Mouse (Mus musculus) lung, postnatal 4 days (tissue): ENCODE data around the gene Tmem270.
A peak's percentile ranks its signal among the peaks of the same experiment; 100 is the strongest.
"Not testable (repeated sequence)": the region's sequence is repeated elsewhere in the genome, so short reads cannot be mapped to it uniquely, and the experiment has no call there.

Experiments
- DNase-seq, 2 experiments: peaks; one replicate each; pipeline ENCODE4 v3.0.0; 2021

The Tmem270 gene

DNA sequence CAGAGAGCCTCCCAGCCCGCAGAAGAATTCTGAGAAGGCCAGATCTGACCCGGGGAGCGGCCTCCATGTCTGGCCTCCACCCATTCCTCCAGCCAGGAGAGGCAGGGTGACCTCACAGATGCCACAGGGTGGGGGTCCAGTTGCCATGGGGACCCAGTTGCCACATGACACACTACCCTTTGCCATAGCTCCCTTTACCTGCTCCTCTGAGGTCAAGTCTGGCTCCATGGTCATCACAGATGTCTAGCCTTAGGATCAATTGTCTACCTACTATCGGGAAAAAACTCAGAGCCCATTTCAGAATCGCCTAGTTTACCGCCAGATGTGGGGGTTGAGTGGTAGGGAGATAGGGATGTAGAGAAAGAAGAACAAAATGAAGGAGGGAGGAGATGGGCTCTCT is at the start of gene Tmem270:
Gene Tmem270 (minus strand): TSS at position 101 of the 400 bp plus-strand sequence.
- DNase-seq: no peak

DNA sequence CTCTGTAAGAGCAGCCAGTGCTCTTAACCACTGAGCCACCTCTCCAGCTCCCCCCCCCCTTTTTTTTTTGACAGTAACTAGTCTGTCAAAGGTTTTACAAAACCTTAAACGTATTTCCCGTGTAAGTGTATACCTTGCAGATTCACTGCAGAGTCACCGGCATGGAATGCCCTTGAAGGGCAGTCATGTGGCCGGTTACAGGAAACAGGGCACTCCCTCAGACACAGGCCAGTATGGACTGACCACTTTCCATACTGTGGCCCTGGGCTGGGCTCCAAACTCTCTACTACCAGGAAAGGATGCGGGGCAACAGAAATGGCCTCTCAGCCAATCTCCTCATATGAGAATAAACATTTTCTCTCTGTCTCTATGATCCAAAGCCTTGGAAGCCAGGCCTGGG is 49.0 kb upstream of the Tmem270 start:
- DNase-seq: peak in 1 of 2 experiments; percentile 60

DNA sequence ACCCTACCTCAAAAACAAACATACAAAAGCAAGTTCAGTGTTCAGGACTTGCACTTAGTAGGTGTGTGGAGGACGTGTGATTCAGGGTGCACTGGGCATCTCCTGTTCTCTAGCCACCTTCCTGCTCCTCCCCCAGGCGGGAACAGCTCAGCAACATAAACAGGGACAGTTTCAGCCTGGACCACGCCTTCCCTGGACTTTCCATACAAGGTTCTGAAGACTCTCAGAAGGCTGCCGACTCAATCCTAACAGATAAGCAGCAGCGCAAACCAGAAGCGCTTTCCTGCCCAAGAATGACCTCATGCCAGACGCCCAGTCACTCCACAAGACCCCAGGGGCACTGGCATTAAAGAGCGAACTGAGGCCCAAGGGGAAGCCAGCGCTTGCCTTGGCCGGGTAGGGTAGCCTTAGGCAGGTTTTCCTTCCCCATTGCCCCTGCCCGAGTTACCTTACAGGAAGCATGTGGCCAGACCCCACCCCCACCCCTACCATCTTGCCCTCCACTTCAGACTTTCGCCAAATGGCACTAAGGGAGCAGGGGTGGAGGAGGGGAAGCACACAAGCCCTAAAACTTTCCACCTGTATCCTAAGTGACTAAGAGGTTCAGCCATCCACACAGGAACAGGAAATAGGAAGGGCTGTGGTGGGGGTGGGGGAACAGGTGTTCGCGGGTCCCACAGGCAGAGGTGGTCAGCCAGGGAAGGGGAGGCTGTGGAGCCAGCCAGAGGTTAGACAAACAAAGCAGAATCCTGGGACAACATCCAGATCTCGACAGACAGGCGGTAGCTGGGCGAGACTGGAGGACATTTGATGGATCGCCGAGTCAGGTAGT is 44.7 kb upstream of the Tmem270 start:
- peak; percentile 74 to 83 for DNase-seq

DNA sequence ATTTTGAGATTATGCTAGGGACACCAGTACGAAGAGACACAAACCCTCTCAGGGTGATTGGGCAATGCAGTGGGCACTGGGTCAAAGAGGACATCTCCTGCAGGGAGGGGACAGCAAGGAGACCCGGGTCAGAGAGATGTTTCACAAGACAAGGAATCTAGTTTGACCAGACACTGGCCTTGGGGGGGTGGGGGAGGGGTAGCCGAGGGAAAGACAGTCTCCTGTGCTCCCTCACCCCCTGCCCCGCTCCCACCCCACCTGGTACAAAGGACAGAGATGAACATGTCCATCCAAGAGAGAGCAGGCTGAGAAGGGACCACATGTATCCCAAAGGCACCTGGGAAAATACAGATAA is 41.5 kb upstream of the Tmem270 start:
- DNase-seq: no peak

GRCm38 (mm10) chr5:134947420-134948084 is 41.0 kb upstream of the Tmem270 start:
- peak; percentile 53 to 57 for DNase-seq

- DNase-seq: peak; percentile 69 to 82
These were observed 40.3 kb upstream of the Tmem270 start, which contains the start of gene Cldn4 for GRCm38 (mm10) chr5:134946857-134947255. TSS of gene Cldn4 (minus strand) at chr5:134946934.

DNA sequence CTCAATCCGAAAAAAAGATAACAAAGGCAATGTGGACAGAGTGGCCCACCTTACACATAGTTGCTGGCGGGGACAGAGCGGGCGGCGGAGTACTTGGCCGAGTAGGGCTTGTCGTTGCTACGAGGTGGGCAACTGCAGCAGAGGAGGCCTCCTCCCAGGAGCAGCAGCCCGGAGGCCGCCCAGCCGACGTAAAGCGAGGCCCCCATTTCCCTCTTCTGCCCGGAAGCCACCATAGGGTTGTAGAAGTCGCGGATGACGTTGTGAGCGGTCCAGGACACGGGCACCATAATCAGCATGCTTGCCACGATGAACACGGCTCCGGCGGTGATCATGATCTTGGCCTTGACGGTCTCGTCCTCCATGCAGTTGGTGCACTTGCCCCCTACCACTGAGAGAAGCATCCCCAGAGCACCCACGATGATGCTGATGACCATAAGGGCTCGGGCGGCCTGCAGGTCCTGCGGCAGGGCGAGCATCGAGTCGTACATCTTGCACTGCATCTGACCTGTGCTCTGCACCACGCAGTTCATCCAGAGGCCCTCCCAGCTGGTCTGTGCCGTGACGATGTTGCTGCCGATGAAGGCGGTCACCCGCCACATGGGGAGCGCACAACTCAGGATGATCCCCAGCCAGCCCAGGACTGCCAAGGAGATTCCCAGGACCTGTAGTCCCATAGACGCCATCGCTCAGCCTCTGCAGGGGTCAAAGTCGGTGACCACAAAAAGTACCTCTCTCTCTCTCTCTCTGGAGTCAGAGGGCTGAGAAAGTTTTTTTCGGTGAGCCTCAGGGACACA is 39.7 kb upstream of the Tmem270 start:
- no peak for DNase-seq

DNA sequence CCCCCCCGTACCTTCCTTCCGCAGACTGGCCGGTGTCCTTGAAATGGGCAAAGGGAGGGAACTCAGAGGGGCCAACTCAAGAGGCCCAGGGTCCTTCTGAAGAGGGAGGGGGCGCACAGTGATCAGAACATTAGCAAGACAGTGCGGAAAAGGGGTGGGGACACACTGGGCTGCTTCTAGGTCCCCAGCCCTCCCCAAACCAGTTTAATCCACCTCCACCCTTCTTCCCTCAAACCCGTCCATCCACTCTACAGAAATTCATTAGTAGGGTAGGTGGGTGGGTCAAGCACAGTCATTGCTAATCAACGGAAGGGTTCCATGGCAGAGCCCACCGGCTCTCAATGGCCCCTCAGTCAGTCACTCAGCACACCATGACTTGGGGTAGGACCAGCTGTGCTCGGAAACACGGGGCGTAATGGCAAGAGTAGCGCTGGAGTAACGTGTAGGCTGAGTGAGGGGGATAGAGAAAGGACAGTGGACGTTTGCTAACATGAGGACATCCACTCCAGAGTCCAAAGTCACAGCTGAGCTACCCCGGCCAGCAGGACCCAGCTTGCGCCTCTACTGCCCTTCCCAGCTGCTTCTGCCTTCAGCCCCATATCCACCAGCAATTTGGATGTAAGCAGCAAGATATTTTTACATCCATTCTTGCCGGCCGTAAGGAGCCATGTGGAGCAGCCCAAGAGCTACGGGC is 38.9 kb upstream of the Tmem270 start:
- no peak for DNase-seq

DNA sequence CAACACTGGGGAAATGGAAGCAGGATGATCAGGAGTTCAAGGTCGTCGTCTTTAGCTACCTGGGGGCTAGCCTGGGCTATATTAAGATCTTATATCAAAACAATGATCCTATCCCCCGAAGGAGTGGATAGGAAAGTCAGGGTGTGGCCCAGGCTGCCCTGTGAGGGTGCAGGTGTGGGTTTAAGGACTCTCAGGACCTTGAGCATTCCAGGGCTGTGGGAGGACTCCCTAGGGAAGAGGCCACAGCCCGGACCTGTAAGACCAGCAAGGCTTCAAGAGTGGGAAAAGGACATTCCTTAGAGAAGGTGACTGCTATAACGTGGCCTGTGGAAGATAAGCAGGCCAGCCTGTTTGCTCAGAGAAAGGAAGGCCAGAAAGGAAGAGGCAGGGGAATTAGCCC is 37.6 kb upstream of the Tmem270 start:
- DNase-seq: no peak

DNA sequence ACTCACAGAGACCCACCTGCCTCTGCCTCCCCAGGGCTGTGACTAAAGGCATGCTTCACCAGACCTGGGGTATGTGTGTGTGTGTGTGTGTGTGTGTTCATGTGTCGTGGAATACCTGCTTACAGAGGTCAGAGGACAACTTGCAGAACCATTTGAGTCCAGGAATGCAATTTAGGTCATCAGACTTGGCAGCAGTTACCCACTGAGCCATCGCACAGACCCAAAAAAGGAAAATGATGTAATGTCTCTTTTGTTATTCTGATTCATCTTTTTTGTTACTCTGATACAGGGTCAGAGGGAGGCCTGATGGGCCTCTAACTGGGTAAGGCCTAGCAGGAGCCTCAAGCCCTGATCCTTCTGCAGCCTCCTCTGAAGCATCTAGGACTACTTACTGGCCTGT is 36.2 kb upstream of the Tmem270 start:
- DNase-seq: no peak

DNA sequence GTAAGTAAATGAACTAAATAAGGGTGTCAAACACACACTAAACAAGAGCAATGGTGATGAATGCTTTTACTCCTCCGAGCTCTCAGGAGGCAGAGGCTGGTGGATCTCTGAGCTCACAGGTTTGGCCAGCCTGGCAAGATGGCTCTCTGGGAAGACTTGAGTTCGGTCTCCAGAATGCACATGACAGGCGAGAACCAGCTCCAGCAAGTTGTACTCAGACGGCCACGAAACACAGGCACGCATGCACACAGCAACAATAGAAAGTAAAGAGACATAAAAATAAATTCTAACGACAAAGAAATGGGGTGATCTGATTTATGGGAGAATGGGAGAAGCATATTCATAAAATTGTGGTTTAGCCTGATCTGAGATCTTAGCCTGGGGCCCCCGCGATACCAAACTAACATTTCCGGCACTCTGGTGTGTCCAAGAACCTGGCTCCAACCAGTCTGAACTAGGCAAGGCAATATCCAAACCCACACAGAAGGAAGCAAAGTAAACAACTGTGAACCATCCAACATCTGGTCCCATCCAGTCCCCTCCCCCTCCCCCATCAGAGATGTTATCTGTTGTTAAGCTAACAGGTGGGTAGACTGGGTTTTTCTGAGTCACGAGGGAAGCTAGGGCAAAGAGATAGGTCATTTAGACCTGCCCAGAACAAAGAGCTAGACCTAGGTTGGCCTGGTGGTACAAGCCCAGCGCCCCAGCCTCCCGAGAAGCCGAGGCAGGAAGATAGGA is 35.1 kb upstream of the Tmem270 start:
- no peak for DNase-seq

DNA sequence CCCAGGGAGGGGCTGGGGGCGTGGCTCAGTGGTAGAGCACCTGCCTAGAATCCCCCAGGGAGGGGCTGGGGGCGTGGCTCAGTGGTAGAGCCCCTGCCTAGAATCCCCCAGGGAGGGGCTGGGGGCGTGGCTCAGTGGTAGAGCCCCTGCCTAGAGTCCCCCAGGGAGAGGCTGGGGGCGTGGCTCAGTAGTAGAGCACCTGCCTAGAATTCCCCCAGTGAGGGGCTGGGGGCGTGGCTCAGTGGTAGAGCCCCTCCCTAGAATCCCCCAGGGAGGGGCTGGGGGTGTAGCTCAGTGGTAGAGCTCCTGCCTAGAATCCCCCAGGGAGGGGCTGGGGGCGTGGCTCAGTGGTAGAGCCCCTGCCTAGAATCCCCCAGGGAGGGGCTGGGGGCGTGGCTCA is 33.0 kb upstream of the Tmem270 start:
- DNase-seq: not testable (repeated sequence)

GRCm38 (mm10) chr5:134939069-134939468 is 32.5 kb upstream of the Tmem270 start:
- no peak for DNase-seq

GRCm38 (mm10) chr5:134936626-134937185 is 30.2 kb upstream of the Tmem270 start:
- DNase-seq: no peak

DNA sequence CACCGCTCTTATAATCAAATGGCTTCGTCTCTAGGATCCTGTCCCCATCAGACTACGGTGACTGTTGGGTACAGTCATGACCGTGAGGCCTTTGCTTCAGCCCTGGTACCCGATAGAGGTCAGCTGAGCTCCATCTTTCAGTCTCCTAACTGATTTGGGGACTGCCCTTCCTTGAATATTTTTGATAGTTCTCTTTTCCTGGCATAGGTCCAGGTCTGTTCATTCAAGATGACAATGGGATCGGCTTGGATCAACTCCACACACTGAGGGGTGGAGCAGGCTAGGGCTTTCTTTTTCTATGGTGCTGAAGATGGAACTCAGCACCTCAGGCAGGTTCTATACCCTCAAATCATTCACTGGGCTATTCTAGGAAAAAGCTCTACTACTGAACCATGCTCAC is 29.5 kb upstream of the Tmem270 start:
- DNase-seq: no peak

GRCm38 (mm10) chr5:134934666-134935065 is 28.1 kb upstream of the Tmem270 start:
- DNase-seq: no peak

DNA sequence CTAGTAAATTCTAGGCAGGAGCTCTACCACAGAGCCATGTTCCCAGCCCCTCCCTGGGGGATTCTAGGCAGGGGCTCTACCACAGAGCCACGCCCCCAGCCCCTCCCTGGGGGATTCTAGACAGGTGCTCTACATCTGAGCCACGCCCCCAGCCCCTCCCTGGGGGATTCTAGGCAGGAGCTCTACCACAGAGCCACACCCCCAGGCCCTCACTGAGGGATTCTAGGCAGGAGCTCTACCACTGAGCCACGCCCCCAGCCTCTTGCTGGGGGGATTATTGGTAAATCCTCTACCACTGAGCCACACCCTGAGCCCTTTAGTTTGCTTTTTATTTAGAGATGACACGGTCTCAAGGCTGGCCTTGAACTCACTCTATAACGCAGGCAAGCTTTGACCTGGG is 27.2 kb upstream of the Tmem270 start:
- DNase-seq: not testable (repeated sequence)

GRCm38 (mm10) chr5:134933281-134933680 is 26.7 kb upstream of the Tmem270 start:
- no peak for DNase-seq

- peak; percentile 68 to 82 for DNase-seq
These were observed 26.4 kb upstream of the Tmem270 start for GRCm38 (mm10) chr5:134932903-134933276.

GRCm38 (mm10) chr5:134932179-134932902 is 25.8 kb upstream of the Tmem270 start, which contains the start of gene Mettl27:
TSS of gene Mettl27 (plus strand) at chr5:134932368.
- DNase-seq: peak; percentile 91 to 93

GRCm38 (mm10) chr5:134929988-134930387 is 23.5 kb upstream of the Tmem270 start:
- DNase-seq: no peak
